Mouse (Mus musculus) brain, embryonic 14.5 days (tissue): ENCODE results near the gene Clasp2.

ENCODE experiments used
- CTCF ChIP-seq: fragments of 200-500 bp; IDR thresholded peaks from 2 replicates; pipeline ENCODE4 v1.5.1; 2012; ENCODE audit warnings: inconsistent platforms, mild to moderate bottlenecking, moderate library complexity, borderline replicate concordance; ENCODE audit not compliant: insufficient read depth, insufficient read length; ENCODE audit errors: extremely low read depth
- POLR2A ChIP-seq: fragments of 200-500 bp; IDR thresholded peaks from 2 replicates; pipeline ENCODE4 v1.6.1; 2012; ENCODE audit warnings: mild to moderate bottlenecking, inconsistent platforms, borderline replicate concordance; ENCODE audit not compliant: poor library complexity, insufficient read depth, insufficient read length, severe bottlenecking; ENCODE audit errors: extremely low read depth

DNA sequence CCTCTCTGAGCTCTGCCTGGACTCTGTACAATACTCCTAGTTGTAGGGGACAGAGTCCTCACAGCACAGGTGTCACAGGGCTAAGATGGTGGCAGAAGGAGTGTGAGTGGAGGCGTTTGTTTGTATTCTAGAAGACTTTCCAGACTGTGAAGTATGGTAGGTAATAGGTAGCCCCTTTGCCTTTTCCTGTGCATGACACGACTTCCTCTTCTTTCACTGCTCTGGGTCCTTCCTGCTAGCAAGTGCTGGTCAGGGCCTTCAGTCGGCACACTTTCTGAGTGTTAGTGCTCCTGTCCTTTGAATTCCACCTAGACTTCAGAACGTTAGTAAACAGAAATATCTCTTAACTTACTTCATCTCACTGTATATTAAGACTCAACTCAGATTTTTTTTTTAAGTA, 29.4 kb downstream of the Clasp2 start:
- TF ChIP-seq CTCF (no peak), POLR2A (no peak)
